Mouse (Mus musculus): Measurements from ENCODE around the gene Cirbp. TPM values are rescaled to one million over a fixed set of nuclear protein-coding genes. Genes with fewer than 3 reads are reported as not detected.
"Not testable (repeated sequence)": the region's sequence is repeated elsewhere in the genome, so short reads cannot be mapped to it uniquely, and the experiment has no call there.

Cirbp gene
- polyA plus RNA-seq, 1 experiment from 2014 or later = 80.8 TPM

GRCm38 (mm10) chr10:80164161-80164997, 1.4 kb upstream of the Cirbp start:
- ATAC-seq (ENCODE audit: insufficient read depth, low FRiP score) = no peak

GRCm38 (mm10) chr10:80164998-80165344, 814 bp upstream of the Cirbp start:
- H3K9ac ChIP-seq (ENCODE audit: low read length) = peak overlapping the region; percentile 71
- H3K27me3 ChIP-seq (ENCODE audit: control insufficient read depth, insufficient read depth, low read length) = no peaks in the 10 kb centered on the region
- peak overlapping the region; percentile 44 for H3K4me3 ChIP-seq (replicated peaks; ENCODE audit: low read length)
- H3K27ac ChIP-seq (ENCODE audit: low read length) = peak overlapping the region; percentile 81
- peaks cover 71% of the 10 kb centered on the region for H3K4me1 ChIP-seq (ENCODE audit: control insufficient read depth, insufficient read depth, low read length)
- no peaks in the 10 kb centered on the region for H3K36me3 ChIP-seq (ENCODE audit: control insufficient read depth, insufficient read depth, low read length)
- no peaks in the 10 kb centered on the region for H3K9me3 ChIP-seq (replicated peaks; ENCODE audit: control insufficient read depth, low read length)
- peak overlapping the region; percentile 86 for H3K4me2 ChIP-seq (ENCODE audit: low read depth, low read length)
- ATAC-seq (ENCODE audit: insufficient read depth, low FRiP score) = peak; percentile 33
- WGBS = under 1% methylated on average over 17 of the region's 17 CpGs

More at GRCm38 (mm10) chr10:80164161-80164997, 1.4 kb upstream of the Cirbp start:
- Histone ChIP-seq H3K9ac (ENCODE audit: low read length) (peak overlapping the region; percentile 71), H3K27ac (ENCODE audit: low read length) (peak overlapping the region; percentile 81), H3K4me1 (ENCODE audit: control insufficient read depth, insufficient read depth, low read length) (peaks cover 74% of the 10 kb centered on the region), H3K27me3 (ENCODE audit: control insufficient read depth, insufficient read depth, low read length) (no peaks in the 10 kb centered on the region), H3K9me3 (replicated peaks; ENCODE audit: control insufficient read depth, low read length) (no peaks in the 10 kb centered on the region), H3K4me2 (ENCODE audit: low read depth, low read length) (peak overlapping the region; percentile 86), H3K36me3 (ENCODE audit: control insufficient read depth, insufficient read depth, low read length) (no peaks in the 10 kb centered on the region), H3K4me3 (replicated peaks; ENCODE audit: low read length) (peak overlapping the region; percentile 44)
- 8% methylated on average over 44 of the region's 44 CpGs for WGBS

GRCm38 (mm10) chr10:80166136-80166535, 351 bp downstream of the Cirbp start:
- peak overlapping the region; percentile 81 for H3K27ac ChIP-seq (ENCODE audit: low read length)
- not testable (repeated sequence) for H3K9me3 ChIP-seq (replicated peaks; ENCODE audit: control insufficient read depth, low read length); ATAC-seq (ENCODE audit: insufficient read depth, low FRiP score); H3K27me3 ChIP-seq (ENCODE audit: control insufficient read depth, insufficient read depth, low read length); H3K36me3 ChIP-seq (ENCODE audit: control insufficient read depth, insufficient read depth, low read length)
- peak overlapping the region; percentile 5; the same call in 1 of the 2 replicates for H3K4me3 ChIP-seq (replicated peaks; ENCODE audit: low read length)
- H3K4me1 ChIP-seq (ENCODE audit: control insufficient read depth, insufficient read depth, low read length) = peaks cover 60% of the 10 kb centered on the region
- 84% methylated on average over 4 of the region's 4 CpGs for WGBS
- H3K9ac ChIP-seq (ENCODE audit: low read length) = peak overlapping the region; percentile 63; the same call in 1 of the 2 replicates
- H3K4me2 ChIP-seq (ENCODE audit: low read depth, low read length) = peak overlapping the region; percentile 86; the same call in 1 of the 2 replicates

- peaks cover 14% of the 10 kb centered on the region; the same call in 1 of the 2 replicates for H3K36me3 ChIP-seq (ENCODE audit: control insufficient read depth, insufficient read depth, low read length)
- peak overlapping the region; percentile 75 for H3K4me3 ChIP-seq (replicated peaks; ENCODE audit: low read length)
- no peaks in the 10 kb centered on the region for H3K27me3 ChIP-seq (ENCODE audit: control insufficient read depth, insufficient read depth, low read length)
- H3K4me2 ChIP-seq (ENCODE audit: low read depth, low read length) = peak overlapping the region; percentile 92
- no peaks in the 10 kb centered on the region for H3K9me3 ChIP-seq (replicated peaks; ENCODE audit: control insufficient read depth, low read length)
- peak; percentile 93 for ATAC-seq (ENCODE audit: insufficient read depth, low FRiP score)
- H3K9ac ChIP-seq (ENCODE audit: low read length) = peak overlapping the region; percentile 93
- H3K27ac ChIP-seq (ENCODE audit: low read length) = peak overlapping the region; percentile 99
- under 1% methylated on average over 55 of the region's 55 CpGs for WGBS
- peaks cover 54% of the 10 kb centered on the region for H3K4me1 ChIP-seq (ENCODE audit: control insufficient read depth, insufficient read depth, low read length)
Measured at GRCm38 (mm10) chr10:80167460-80168037, 1.8 kb downstream of the Cirbp start.

GRCm38 (mm10) chr10:80168038-80168661, 2.4 kb downstream of the Cirbp start:
- Histone ChIP-seq H3K9me3 (replicated peaks; ENCODE audit: control insufficient read depth, low read length) (no peaks in the 10 kb centered on the region), H3K4me3 (replicated peaks; ENCODE audit: low read length) (peak overlapping the region; percentile 75), H3K27me3 (ENCODE audit: control insufficient read depth, insufficient read depth, low read length) (no peaks in the 10 kb centered on the region), H3K9ac (ENCODE audit: low read length) (peak overlapping the region; percentile 93), H3K4me2 (ENCODE audit: low read depth, low read length) (peak overlapping the region; percentile 92), H3K27ac (ENCODE audit: low read length) (peak overlapping the region; percentile 99), H3K4me1 (ENCODE audit: control insufficient read depth, insufficient read depth, low read length) (peaks cover 50% of the 10 kb centered on the region), H3K36me3 (ENCODE audit: control insufficient read depth, insufficient read depth, low read length) (peaks cover 14% of the 10 kb centered on the region; the same call in 1 of the 2 replicates)
- ATAC-seq (ENCODE audit: insufficient read depth, low FRiP score) = peak; percentile 22
- WGBS = under 1% methylated on average over 48 of the region's 48 CpGs

- Histone ChIP-seq H3K4me1 (ENCODE audit: control insufficient read depth, insufficient read depth, low read length) (peaks cover 42% of the 10 kb centered on the region), H3K27me3 (ENCODE audit: control insufficient read depth, insufficient read depth, low read length) (no peaks in the 10 kb centered on the region), H3K9ac (ENCODE audit: low read length) (peak overlapping the region; percentile 93), H3K27ac (ENCODE audit: low read length) (0 out of 2 replicates have a peak overlapping the region, but pooled peaks have one; percentile 99), H3K9me3 (replicated peaks; ENCODE audit: control insufficient read depth, low read length) (no peaks in the 10 kb centered on the region), H3K4me2 (ENCODE audit: low read depth, low read length) (peak overlapping the region; percentile 92), H3K4me3 (replicated peaks; ENCODE audit: low read length) (peak overlapping the region; percentile 75), H3K36me3 (ENCODE audit: control insufficient read depth, insufficient read depth, low read length) (peaks cover 14% of the 10 kb centered on the region; the same call in 1 of the 2 replicates)
- WGBS = 56% methylated on average over 1 of the region's 1 CpGs
- no peak for ATAC-seq (ENCODE audit: insufficient read depth, low FRiP score)
Measured at GRCm38 (mm10) chr10:80169070-80169469, 3.3 kb downstream of the Cirbp start.

- 85% methylated on average over 7 of the region's 7 CpGs for WGBS
- Histone ChIP-seq H3K4me3 (replicated peaks; ENCODE audit: low read length) (no peak overlapping the region), H3K9ac (ENCODE audit: low read length) (no peak overlapping the region), H3K27ac (ENCODE audit: low read length) (no peak overlapping the region), H3K36me3 (ENCODE audit: control insufficient read depth, insufficient read depth, low read length) (peaks cover 14% of the 10 kb centered on the region; the same call in 1 of the 2 replicates), H3K9me3 (replicated peaks; ENCODE audit: control insufficient read depth, low read length) (no peaks in the 10 kb centered on the region), H3K27me3 (ENCODE audit: control insufficient read depth, insufficient read depth, low read length) (no peaks in the 10 kb centered on the region), H3K4me1 (ENCODE audit: control insufficient read depth, insufficient read depth, low read length) (peaks cover 36% of the 10 kb centered on the region), H3K4me2 (ENCODE audit: low read depth, low read length) (no peak overlapping the region)
- no peak for ATAC-seq (ENCODE audit: insufficient read depth, low FRiP score)
Measured at GRCm38 (mm10) chr10:80169651-80170050, 3.9 kb downstream of the Cirbp start.

- Histone ChIP-seq H3K27me3 (ENCODE audit: control insufficient read depth, insufficient read depth, low read length) (no peaks in the 10 kb centered on the region), H3K4me3 (replicated peaks; ENCODE audit: low read length) (no peak overlapping the region), H3K27ac (ENCODE audit: low read length) (no peak overlapping the region), H3K9ac (ENCODE audit: low read length) (no peak overlapping the region), H3K4me2 (ENCODE audit: low read depth, low read length) (no peak overlapping the region), H3K9me3 (replicated peaks; ENCODE audit: control insufficient read depth, low read length) (no peaks in the 10 kb centered on the region), H3K36me3 (ENCODE audit: control insufficient read depth, insufficient read depth, low read length) (peaks cover 14% of the 10 kb centered on the region; the same call in 1 of the 2 replicates), H3K4me1 (ENCODE audit: control insufficient read depth, insufficient read depth, low read length) (peaks cover 35% of the 10 kb centered on the region)
- no peak for ATAC-seq (ENCODE audit: insufficient read depth, low FRiP score)
- 95% methylated on average over 16 of the region's 16 CpGs for WGBS
Measured at GRCm38 (mm10) chr10:80170052-80170451, 4.3 kb downstream of the Cirbp start.

All from stomach, embryonic 16.5 days (tissue).